Mouse (Mus musculus): ENCODE results near the gene Engase.
A peak's percentile ranks its signal among the peaks of the same experiment; 100 is the strongest.

GRCm38 (mm10) chr11:118476396-118477373 is at the start of gene Engase:
- TF ChIP-seq CTCF (IDR thresholded peaks at IDR 0.05; ENCODE audit: control insufficient read depth, insufficient read depth, insufficient replicate concordance, low read depth, low read length) (no peak), POLR2A (IDR thresholded peaks at IDR 0.05; ENCODE audit: control insufficient read depth, low read depth, low read length) (peak; percentile 77)

Measured in testis, adult 2 months (tissue).